Mouse (Mus musculus) Muller cell, postnatal 12 days (primary cell): ENCODE data around the gene Cilp.
"Not testable (repeated sequence)": the region's sequence is repeated elsewhere in the genome, so short reads cannot be mapped to it uniquely, and the experiment has no call there.

Experiments used
- DNase-seq: peaks from one replicate; pipeline ENCODE4 v3.0.0-alpha.2; 2015; ENCODE audit errors: inconsistent ontology term

The Cilp gene

GRCm38 (mm10) chr9:65264959-65265358 is at the start of gene Cilp:
Gene Cilp, plus strand, starts transcription at chr9:65265180.
- no peak for DNase-seq

GRCm38 (mm10) chr9:65215494-65216126 is 49.4 kb upstream of the Cilp start:
- DNase-seq = no peak

- DNase-seq = no peak
Measured at GRCm38 (mm10) chr9:65216972-65217371, 48.0 kb upstream of the Cilp start.

DNA sequence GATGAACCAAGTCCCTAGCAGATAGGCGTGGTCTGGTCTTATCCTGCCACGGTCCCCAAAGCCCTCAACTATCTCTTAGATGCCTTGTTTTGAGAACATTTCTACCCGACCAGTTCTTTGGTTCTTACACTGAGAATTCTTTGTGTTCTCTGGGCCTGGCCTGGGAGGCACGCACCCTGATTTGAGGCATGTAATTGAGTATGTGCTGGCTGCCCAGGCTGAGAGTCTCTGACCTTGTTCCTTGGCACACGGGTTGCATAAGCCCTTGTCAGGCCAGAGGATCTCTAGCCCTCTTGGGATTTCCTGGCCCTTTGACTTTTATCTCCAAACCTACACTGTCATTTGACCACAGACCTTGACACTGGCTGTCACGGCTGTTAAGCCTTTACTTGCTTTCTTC is 47.3 kb upstream of the Cilp start:
- DNase-seq = no peak

GRCm38 (mm10) chr9:65218916-65219315 is 46.1 kb upstream of the Cilp start:
- no peak for DNase-seq

- not testable (repeated sequence) for DNase-seq
Measured at GRCm38 (mm10) chr9:65220398-65220797, 44.6 kb upstream of the Cilp start.

DNA sequence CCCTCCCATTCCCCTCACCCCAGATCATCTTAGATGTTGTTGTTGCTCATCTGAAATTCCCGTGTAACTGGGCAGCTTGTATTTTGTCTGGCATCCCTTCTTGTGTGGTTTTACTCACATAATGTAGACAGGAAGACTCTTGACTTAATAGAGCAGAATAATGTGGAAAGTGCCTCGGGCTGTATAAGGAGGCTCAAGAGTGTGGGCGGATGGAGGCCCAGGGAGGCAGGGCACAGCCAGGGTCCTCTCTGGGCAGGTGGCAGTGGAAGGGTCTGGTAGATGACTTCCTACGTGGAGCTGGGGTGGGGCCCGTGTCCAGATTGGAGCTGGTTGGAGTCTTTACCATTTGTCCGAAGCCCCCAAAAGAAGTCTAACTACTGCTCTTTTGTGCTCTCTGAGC is 41.1 kb upstream of the Cilp start:
- peak; percentile 78 for DNase-seq

GRCm38 (mm10) chr9:65225795-65226194 is 39.2 kb upstream of the Cilp start:
- DNase-seq = peak; percentile 42

DNA sequence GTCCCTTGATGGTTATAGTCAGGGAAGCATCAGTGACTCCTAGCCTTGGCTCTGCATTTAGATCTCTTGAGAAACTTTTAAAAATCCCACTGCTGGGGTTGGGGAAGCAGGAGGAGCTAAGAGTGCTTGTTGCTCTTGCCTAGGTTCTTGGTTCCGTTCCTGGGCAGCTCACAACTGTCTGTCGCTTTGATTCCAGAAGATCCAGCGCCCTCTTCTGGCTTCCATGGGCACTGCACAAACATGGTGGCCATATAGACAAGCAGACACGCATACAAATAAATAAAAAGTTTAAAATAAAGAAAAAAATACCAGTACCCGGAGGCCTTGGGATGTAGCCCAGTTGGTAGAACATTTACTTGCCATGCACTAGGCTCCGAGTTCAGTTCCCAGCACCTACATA is 34.7 kb upstream of the Cilp start:
- no peak for DNase-seq

DNA sequence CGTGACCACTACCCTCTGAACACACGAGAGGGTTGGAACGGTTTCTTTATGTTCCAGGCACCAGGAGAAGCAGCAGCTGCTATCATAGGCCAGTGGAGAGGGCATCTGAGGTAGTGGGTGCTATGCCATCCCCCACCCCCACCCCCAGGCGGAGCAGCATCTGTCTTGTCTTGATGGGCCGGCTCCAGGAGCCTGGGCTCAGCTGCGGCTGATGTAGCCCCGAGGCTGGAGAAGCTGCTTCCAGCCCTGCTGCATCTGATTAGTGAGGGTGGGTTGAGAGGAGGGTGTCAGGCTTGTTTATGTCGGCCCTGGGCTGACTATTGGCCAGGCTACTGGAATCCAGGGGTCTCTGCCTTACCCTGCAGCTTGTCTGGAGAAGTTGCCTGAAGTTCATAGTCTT is 33.7 kb upstream of the Cilp start:
- no peak for DNase-seq

- DNase-seq = no peak
Measured at GRCm38 (mm10) chr9:65233243-65233985, 31.6 kb upstream of the Cilp start.

DNA sequence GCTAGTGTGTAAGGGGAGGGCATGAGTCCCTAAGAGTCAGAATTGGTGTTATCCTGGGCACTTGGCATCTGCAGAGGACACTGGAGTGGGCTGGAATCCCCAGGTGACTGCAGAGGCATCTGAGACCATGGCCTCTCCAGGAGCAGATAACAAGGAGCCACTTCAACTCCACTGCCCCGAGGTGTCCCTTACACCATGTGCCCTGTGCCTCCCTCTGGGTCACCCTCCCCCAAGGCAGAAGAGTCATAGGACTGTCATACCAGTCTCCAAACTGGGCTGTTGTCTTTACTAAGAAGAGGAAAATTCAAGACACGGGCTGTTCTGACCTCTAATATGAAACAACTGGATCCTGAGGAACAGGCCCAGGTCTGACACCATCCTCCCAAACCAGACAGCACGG is 30.2 kb upstream of the Cilp start:
- DNase-seq = no peak

DNA sequence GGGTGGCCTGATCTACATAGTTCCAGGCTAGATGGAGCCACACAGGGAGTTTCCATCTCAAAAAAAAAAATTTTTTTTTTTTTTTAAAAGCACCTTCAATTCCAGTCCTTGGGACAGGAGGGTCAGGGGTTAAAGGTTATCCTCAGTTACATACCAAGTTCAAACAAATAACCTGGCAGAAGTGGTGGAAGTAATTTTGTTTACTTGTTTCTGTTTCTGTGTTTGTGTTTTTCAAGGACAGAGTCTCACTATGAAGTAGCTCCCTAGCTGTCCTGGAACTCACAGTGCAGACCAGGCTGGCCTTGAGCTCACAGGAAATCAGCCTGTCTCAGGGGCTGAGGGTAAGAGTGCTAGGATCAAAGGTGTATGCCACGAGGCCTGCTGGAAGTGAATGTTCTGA is 29.4 kb upstream of the Cilp start:
- DNase-seq = no peak

DNA sequence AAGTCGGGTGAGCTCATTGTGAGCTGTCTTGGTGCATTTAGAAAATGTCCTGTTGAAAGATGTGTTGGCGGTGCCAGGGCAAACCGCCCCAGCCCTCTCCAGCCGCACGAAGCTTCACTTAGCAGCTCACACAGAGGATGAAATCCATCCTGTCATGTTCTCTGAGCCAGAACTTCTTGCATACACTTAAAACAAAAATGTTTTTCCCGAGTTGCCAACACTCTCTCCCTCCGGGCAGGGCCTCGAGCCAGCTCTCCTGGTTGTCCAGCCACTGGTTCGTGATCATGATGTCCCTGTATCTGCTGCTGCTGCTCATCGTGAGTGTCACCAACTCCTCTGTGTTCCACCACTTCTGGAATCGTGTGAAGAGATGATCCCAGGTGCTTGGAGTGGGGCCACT is 27.4 kb upstream of the Cilp start:
- peak; percentile 84 for DNase-seq

- DNase-seq = no peak
Measured at GRCm38 (mm10) chr9:65238191-65238760, 26.7 kb upstream of the Cilp start.

DNA sequence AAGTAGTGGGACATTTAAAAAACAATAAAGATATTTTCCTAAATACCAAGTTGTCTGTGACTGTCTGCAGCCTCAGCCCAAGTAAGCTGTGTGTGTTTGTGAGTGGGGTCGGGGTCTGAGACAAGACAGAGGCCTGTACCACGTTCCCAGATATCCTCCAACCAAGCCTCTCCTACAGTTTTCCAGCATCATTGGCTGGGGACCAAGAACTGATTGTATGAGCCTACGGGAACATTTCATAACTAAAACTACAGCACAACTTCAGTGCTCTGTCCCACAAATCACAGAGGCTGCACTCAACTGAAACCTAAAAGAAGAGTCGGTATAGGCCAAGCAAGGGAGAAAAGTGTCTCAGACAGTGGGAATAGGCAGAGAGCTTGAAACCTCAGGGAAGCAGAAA is 25.8 kb upstream of the Cilp start:
- DNase-seq = no peak

- DNase-seq = no peak
Measured at GRCm38 (mm10) chr9:65239731-65240130, 25.2 kb upstream of the Cilp start.

DNA sequence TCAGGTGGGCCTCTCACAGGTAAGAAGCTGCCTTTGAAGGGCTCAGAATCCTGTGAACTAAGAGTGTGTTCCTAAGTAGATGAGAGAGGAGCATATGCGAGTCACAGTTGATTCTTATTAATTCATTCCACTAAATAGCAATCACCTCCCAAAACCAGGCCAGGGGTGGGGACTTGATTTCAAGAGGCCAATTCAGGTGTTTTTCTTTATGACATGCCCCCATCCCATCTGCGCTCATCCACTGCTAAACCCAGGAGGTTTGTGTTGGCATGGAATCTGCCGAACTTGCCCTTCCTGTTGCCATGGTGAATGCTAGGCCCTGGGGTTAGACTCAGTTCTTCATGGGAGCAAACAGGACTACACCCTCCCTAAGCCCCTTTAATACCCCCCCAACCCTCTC is 24.4 kb upstream of the Cilp start:
- DNase-seq = no peak

GRCm38 (mm10) chr9:65241973-65242372 is 23.0 kb upstream of the Cilp start:
- no peak for DNase-seq

- DNase-seq = no peak
Measured at GRCm38 (mm10) chr9:65243249-65243648, 21.7 kb upstream of the Cilp start.

DNA sequence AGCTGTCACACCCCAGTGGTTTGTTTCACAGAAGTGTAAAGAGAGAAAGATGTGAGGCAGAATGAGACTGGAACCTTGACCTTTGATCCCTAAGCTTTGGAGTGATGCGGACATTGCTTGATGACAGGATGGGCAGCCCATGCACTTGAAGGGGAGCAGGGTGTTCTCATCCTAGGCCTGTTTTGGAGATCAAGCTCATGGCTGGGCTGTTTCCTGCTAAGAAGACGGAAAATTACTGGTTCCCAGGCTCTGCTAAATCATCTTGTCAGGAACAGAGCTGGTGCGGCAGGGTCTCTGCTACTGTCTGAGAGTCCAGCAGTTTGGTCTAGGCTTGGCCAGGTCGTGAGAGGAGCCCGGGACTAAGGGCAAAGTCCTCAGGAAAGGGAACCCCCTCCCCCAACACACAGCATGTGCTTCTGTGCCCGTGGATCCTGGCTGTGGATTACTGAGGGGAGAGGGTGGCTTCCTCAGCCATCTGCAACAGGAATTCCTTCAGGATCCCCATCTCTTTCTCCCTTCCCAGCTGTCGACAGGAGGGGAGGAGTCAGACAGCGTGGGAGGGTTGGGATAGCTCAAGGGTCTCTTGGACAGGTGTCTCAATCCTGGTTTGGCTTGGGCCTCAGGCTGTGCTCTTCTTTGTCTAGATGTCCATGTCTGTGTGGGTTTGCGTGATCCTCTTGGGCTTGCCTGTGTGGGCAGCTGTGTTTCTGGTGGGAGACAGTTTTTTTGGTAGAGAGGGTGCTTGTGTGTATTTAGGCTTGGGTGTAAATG is 20.8 kb upstream of the Cilp start:
- no peak for DNase-seq
